Comparison of ENCODE assay signal across 19 mouse cellular contexts in genomic region chr3:24113360-24113759, GRCm38 (mm10).
DNase-seq lines count a peak whose midpoint lies in the region; ATAC-seq and TF ChIP-seq lines count a peak whose summit lies in the region.
"Had no signal": no experiment of that assay in that cellular context is flagged by ENCODE, and none has a peak within 500 bp of the region (broad histone marks: within the 10 kb centered on the region; RNA-seq: fewer than 3 reads in every experiment).

No protein-coding gene starts in this region.

- no peak overlapping the region for H3K27ac ChIP-seq in MEL (ENCODE audit: control insufficient read depth, low read depth, low read length)

- H3K27me3 ChIP-seq in MEL (ENCODE audit: control insufficient read depth in 1 of 2, insufficient read depth in 2 of 2, low read length in 2 of 2): no peaks in the 10 kb centered on the region
- H3K27me3 ChIP-seq: CH12.LX had no signal

- peak overlapping the region in 1 of 2 experiments; percentile 34; a peak in 1 of 4 replicates for H3K4me3 ChIP-seq in MEL (ENCODE audit: control insufficient read depth in 1 of 2, insufficient read depth in 1 of 2, low read depth in 2 of 2, low read length in 2 of 2)

- no peak for TF ChIP-seq RAD21 in MEL (IDR thresholded peaks at IDR 0.05; ENCODE audit: low read depth, low read length)

- peak; percentile 24 for DNase-seq in MEL (ENCODE audit: low read depth, low spot score)
- DNase-seq: adrenal gland, adult 2 months; adrenal gland, adult 8-10 months; adrenal gland, postnatal 10 days; adrenal gland, postnatal 14 days; adrenal gland, postnatal 25 days; adrenal gland, postnatal 36 days; B cell, adult 2 months; cerebellum, adult 11 months; cerebellum, adult 11-12 months; cerebellum, adult 18-20 months; cerebellum, adult 2 months; cerebellum, adult 8-10 months; cerebellum, adult 9-10 months had no signal

- peaks cover 2 to 13% of the 10 kb centered on the region in 2 experiments; a peak in 3 of 4 replicates for H3K4me1 ChIP-seq in MEL (ENCODE audit: control insufficient read depth in 1 of 2, insufficient read depth in 2 of 2, low read length in 2 of 2)

- peak; percentile 36 to 61; a peak in 2 of 4 replicates for TF ChIP-seq EP300 in MEL (IDR thresholded peaks at IDR 0.05; ENCODE audit: low read depth in 1 of 2, low read length in 2 of 2)

- peaks cover 0 to 7% of the 10 kb centered on the region in 2 experiments; a peak in 2 of 4 replicates for H3K36me3 ChIP-seq in MEL (ENCODE audit: control insufficient read depth in 1 of 2, insufficient read depth in 2 of 2, low read length in 2 of 2)
- H3K36me3 ChIP-seq: G1E had no signal

- H3K79me2 ChIP-seq in MEL (ENCODE audit: control insufficient read depth, insufficient read depth, low read length, poor library complexity): no peaks in the 10 kb centered on the region

- no peaks in the 10 kb centered on the region for H3K9me3 ChIP-seq in MEL (replicated peaks; ENCODE audit: insufficient read depth, low read length)
- H3K9me3 ChIP-seq: G1E had no signal

- TF ChIP-seq CTCF in MEL (IDR thresholded peaks at IDR 0.05 in 2 of 3, conservative IDR thresholded peaks at IDR 0.05 in 1 of 3; ENCODE audit: control insufficient read depth in 1 of 3, insufficient read depth in 1 of 3, low read depth in 2 of 3, low read length in 3 of 3, poor library complexity in 1 of 3, severe bottlenecking in 1 of 3): no peak

- H3K9ac ChIP-seq in MEL (ENCODE audit: control insufficient read depth, low read depth, low read length, poor library complexity, severe bottlenecking): no peak overlapping the region

- TF ChIP-seq POLR2A in MEL (IDR thresholded peaks at IDR 0.05; ENCODE audit: control insufficient read depth in 1 of 2, insufficient read depth in 1 of 2, low read depth in 1 of 2, low read length in 2 of 2, poor library complexity in 1 of 2): no peak

- no peak for ATAC-seq in activated CD4-positive, CD25-positive, alpha-beta regulatory T cell, adult 4 months
- ATAC-seq: CD4-positive, CD25-positive, alpha-beta regulatory T cell, adult 4 months; Patski had no signal

TF ChIP-seq in MEL, 35 proteins besides CTCF, POLR2A, EP300 and RAD21:
- TF ChIP-seq TCF12 (IDR thresholded peaks at IDR 0.05; ENCODE audit: low read depth, low read length) (peak; percentile 56; the same call in 1 of the 2 replicates), GATA1 (IDR thresholded peaks at IDR 0.05; ENCODE audit: low read depth, low read length) (peak; percentile 54; the same call in 1 of the 2 replicates), TBP (IDR thresholded peaks at IDR 0.05; ENCODE audit: low read depth, low read length) (no peak)
TF ChIP-seq in MEL: peak in this region for 2.
